Mouse (Mus musculus) frontal cortex, postnatal 14 days (tissue): Measurements from ENCODE around the gene Rab14.

Experiments
- DNase-seq, 2 experiments: peaks; one replicate each; pipeline ENCODE4 v3.0.0; 2022; ENCODE audit warnings: low spot score in 2 of 2

Rab14 gene

DNA sequence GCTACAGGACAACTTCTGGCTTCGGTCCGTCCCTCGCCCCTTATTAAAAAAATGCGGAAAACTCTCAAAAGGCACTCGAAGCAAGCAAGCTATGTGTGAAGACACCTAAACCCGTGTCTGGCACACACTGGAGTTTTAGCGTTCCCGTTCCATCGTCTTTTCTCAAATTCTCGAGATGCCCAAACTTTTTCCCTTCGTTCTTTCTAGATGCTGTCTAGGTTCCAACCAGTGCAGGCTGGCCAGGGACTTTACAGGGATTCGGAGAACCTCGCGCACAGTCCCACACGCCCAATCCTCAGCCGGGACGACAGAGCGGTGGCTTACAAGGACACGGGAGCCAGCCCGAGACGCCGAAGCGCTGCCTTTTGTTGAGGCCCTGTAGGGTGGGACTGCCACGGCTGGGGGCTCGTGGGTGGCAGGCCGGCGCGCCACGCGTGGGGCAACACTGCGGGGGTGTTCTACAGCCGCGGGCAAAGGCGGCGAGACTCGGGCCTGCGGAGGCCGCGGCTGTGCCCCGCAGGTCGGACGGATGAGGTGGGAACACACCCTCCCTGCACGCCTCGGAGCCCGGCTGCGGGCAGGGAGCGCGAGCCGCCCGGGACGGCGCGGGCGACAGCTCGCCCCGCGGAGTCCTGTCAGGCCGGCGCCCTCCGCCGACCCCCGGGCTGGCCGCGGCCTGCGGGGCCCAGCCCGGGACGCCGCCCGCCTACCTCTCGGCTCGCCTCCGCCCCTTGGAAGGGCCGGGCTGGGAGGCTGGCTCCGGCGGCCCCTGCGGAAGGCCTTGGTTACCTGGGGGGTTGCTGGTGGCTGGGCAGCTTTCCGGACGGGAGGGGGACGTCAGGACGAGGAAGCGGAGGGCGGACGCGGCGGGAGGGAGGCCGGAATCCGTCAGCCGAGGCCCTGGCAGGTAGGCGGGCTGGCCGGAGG lies 686 bp downstream of the Rab14 start:
- DNase-seq: peak; percentile 42 to 51

DNA sequence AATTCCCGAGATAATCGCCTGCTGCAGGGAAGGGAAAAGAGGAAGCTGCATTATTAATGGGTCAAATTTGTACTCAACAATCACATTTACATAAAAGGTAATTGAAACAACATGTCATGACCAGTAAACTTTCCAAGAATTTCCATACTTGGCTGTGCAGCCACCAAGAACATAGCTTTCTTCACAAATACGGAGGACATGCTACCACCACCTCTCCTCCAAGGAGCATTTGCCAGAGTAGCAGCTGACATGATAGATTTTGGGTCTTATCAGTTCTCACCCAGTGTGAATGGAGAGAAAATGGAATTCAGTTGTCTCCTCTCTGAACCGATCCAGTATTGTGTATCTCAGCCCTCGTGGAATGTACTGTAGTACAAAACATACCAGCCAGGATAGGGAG lies 1.4 kb downstream of the Rab14 start:
- DNase-seq: no peak

GRCm38 (mm10) chr2:35195626-35196544 lies 5.0 kb downstream of the Rab14 start:
- DNase-seq: no peak

DNA sequence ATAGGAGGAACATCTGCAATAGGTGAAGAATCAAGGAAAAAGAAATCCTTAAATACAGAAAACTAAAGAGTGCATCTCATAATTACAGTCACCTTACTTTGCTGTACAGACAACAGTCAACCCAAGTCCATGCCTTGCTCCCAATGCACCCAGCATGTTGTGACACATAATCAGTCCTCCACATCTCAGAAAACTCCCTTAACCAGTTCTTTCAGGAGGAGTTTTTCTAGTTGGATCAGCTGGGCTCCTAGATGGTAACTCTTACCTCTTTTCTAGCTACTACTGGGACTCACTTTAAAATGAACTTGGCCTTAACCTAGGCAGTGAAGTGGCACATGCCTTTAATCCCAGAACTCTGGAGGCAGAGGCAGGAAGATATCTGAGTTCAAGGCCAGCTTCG lies 6.9 kb downstream of the Rab14 start:
- DNase-seq: no peak

GRCm38 (mm10) chr2:35188929-35189328 lies 12.0 kb downstream of the Rab14 start:
- no peak for DNase-seq

DNA sequence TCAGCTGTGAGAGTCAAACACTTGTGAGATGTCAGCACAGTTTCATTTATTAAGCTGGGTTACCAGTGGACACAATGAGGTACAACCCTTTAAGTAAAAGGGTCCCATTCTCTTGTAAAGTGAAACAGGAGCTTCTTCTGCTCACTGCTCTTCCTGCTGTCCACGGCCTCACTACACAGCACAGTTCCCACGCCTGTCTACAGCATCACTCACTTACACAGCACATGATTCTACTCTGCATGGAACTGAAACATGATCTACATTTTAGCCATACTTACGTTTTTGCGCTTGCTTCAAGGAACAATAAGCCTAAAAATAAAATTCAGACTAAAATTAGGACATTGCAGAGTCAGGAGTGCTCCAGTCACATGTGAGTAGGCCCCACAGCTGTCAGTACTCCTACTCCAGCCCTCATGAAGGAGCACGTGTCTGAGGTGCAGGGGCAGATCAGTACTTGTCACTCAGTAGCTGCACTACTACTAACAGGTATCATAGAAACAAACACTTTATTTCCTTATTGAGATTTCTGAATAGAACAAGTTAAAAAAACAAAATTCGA lies 17.7 kb downstream of the Rab14 start:
- DNase-seq: no peak

DNA sequence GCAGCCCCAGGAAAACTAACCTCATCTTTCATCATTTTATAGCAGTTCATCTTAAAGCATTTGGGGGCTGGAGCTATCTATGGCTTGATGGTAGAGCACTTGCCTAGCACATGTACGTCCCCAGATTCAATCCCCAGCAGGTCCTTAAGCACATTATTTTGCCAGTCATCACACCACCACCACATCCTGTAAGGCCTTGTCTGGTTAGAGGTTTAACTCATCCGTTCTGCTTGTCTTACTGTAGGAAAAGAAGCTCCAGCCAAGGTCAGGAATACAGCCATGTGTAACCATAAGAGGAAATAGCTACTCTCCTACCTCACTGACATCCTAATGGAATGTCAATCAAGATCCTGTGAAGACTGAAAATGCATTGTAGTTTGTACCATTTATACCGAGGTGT lies 22.8 kb downstream of the Rab14 start:
- no peak for DNase-seq

DNA sequence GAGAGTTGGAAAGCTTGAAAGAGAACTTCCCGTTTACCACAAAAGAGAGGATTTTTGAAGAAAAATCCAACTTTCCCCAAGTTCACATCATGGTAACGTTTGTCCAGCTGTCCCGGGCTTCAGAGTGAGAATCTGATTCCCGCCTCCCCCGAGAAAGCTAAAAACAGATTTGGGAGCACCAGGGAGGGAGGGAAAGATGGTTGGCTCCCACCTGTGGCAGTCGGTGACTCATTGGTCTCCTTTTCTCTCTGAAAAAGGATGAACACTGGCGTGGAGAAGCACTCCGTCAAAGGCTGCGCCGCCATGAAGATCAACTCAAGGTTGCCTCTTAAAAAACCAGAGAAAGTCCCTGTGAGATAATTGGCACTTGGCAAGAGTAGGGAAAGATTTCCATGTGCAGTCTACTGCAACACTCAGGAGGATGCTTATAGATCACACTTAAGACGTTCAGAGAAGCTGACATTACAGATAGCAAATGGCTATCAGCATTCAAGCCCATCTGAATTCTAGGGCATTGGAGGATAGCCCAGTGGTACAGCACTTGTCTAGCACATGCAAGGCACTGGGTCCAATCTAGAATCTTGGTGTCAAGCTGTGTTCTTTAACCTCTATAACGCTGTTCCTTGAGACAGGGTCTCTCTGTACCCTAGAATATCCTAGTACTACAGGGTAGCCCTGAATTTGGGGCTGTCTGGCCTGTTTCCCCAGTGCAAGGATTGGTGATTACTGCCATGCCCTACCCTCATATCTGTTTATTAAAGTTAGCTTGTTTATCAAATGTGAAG lies 25.4 kb downstream of the Rab14 start:
- DNase-seq: no peak

- no peak for DNase-seq
Observed at GRCm38 (mm10) chr2:35174100-35174499, 26.8 kb downstream of the Rab14 start.

DNA sequence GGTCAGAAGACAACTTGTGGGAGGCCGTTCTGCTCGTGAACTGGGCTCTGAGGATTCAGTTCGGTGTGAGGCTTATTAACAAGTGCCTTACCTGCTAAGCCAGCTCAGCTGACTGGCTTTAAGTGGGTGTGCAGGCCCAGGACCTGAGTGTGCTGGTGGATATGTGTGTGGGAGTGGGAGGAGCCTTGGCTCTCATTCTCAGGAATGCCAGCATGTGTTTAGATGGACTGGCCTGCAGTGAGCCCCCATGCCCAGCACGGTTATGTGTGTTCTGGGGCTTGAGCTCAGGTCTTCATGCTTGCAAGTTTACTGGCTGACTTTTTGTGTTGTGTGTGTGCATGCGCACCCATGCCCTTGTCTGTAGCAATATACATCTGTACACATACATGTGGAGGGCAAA lies 27.3 kb downstream of the Rab14 start:
- no peak for DNase-seq

DNA sequence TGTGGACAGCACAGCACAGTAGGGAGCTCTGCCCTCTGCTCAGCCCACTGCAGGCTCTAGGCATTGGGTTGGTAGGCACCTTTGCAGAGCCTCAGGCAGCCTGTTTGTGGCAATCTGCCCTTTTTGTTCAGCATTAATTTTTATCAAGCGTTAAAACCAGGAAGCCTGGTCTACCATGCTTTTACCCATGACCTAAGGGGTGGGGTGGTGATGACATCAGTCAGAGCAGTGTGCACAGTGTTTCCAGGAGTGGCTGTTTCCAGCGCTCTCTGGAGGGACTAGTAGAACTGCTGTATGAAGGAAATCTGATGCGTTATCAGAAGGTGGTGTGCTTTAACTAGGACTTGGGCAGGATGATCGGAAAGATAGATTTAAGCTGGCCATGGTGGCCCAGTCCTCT lies 28.7 kb downstream of the Rab14 start:
- DNase-seq: no peak

DNA sequence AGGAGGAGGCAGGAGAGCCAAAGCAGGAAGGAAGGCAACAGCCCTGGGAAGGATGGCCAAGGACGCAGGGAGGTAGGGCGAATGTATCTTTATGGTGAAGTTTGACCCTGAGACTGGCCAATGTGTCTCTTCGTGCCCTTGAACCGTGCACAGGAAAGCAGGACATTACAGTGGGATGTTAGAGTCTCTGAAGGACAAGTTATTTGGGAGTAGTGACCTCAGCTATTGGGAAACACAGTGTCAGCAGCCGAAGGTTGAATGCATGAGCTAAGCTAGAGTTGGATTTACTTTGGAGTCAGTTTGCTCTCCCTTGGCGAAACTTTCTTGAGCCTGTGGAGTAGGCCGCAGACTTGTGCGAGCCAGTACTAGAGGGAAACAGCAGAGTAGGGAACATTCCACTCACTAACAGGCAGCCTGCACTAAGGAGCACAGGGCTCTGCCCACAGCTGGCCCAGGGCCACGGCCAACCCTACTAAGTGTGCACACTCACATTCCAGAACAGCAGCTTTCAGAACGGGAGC lies 29.5 kb downstream of the Rab14 start:
- DNase-seq: no peak

DNA sequence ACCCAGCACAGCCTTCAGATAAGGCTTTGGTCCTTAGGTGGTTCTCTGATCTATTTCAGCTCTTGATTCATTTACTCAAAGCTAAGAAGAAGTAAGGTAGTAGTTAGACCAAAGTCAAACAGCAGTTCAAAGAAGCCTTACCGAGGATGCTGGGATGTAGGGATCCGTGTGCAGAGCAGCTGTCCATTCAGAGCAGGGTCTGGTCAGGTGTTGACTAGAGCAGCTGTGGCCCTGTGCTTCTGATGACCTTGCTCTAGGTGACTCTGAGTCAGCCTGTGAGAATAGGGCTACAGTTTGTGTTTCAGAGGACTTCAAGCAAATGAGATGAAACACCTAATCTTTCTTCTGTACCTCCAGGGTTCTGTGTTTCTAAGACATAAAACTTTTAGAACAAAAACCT lies 31.5 kb downstream of the Rab14 start:
- DNase-seq: no peak

GRCm38 (mm10) chr2:35166816-35167215 lies 34.1 kb downstream of the Rab14 start:
- no peak for DNase-seq

DNA sequence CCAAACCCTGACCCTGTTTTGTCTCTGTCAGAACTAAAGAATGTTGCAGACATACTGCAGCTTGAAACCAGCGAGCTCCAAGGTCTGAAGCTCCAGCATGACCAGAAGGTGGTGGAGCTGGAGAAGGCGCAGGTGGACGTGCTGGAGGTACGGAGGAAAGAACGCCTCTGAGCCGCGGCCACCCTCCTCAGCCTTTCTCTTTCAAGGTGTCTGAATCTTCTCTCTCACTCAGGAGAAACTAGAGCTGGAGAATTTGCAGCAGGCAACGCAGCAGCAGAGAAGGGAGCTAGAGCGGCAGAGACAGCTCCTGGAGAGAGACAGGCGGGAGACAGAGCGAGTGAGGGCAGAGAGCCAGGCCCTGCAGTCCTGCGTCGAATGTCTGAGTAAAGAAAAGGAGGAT lies 35.5 kb downstream of the Rab14 start:
- DNase-seq: no peak

DNA sequence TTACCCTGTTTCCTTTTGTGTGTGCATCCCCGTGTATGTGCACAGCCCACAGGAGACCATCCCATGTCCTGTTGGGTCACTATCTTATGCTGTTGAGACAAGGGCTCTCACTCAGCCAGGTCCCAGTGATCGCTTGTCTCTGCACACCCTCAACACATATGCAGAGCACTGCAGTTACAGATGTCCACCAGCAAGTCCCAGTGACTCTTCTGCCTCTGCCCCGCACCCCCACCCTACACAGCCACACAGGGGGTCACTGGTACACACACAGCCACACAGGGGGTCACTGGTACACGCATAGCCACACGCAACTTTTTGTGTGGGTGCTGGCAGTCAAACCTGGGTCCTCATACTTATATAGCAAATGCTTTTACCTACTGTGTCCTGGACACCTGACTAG lies 37.5 kb downstream of the Rab14 start:
- DNase-seq: no peak

DNA sequence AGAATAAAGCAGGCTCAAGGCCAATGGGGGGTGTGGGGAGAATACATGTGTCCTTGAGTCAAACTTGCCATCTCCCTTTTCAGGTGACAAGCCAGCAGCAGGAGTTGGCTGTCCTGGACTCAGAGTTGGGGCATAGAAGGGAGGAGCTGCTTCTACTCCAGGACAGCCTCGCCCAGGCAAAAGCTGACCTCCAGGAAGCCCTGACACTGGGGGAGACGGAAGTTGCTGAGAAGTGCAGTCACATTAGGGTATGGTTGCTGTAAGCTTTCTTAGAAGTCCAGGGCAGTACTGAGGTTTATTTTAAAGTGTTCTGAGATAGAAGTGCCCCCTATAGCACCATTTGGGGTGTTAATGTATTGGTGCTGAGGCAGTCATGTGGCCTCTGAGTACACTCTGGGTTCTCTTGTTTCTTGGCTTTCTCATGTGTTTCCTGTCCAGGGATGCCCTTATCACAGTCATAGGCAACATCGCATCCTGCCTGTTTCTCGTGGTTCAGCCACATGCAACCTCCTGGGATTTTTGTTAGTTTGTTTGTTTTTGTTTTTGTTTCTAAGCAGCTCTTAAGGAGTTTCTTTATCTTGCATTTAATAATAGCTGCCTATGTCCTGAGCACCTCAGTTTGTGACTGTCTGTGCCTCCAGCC lies 39.0 kb downstream of the Rab14 start:
- no peak for DNase-seq

DNA sequence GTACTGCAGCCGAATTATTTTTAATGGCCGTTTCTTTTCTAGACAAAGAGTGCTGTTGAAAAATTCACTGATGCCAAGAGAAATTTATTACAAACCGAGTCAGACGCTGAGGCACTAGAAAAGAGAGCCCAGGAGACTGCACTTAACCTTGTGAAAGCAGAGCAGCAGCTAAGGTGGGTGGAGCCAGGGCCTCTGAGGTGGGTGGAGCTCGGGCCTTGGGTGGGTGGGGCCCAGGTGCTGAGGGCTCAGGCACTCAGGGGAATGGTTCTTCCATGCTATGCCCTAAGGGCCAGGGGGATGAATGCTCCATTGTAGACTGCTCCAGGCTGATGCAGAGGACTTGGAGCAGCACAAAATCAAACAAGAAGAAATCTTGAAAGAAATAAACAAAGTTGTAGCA lies 40.7 kb downstream of the Rab14 start:
- DNase-seq: no peak

DNA sequence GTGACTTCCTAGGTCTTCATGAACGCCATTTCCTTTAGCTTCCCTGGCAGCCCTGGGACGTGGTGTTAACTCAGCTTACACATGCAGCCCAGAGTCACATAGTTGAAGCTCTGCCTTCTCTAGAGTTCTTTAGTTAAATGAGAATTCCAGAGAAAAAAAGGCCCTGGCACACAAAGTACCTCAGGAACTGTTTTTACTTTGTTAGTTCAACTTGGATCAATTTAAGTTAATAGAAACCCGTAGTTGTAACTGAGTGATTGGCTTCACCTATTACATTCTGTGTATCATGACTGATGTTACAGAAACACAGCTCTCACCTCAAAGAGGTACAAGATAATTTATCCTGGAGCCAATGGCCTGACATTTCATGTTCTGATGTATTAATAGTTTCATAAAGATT lies 42.6 kb downstream of the Rab14 start:
- no peak for DNase-seq

- no peak for DNase-seq
Observed at GRCm38 (mm10) chr2:35157836-35158235, 43.1 kb downstream of the Rab14 start.

DNA sequence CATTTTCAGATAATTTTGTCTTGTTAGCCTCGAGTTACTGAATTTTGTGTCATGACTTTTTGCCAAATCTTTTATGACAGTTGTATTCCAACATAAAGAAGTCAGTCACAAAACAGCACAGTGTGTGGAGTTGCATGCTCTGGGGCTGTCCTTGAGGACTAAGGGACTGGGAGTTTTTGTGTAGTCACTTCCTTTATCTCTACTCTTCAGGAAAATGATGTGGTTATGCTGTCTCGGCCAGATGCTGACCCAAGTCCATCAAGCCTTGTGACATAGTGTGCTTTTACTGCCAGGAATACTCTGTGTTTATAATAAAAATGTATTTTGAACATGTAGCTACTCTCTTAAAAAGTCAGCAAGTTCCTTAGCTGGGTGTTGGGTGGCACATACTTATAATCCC lies 43.9 kb downstream of the Rab14 start:
- no peak for DNase-seq
